Mouse (Mus musculus): ENCODE measurements at regions not wholly inside any gene's neighbourhood (a gene's known extent, or its start where the extent isn't known, plus 50 kb on each side); places are given as distances from the start of the nearest gene placed in this dataset.

DNA sequence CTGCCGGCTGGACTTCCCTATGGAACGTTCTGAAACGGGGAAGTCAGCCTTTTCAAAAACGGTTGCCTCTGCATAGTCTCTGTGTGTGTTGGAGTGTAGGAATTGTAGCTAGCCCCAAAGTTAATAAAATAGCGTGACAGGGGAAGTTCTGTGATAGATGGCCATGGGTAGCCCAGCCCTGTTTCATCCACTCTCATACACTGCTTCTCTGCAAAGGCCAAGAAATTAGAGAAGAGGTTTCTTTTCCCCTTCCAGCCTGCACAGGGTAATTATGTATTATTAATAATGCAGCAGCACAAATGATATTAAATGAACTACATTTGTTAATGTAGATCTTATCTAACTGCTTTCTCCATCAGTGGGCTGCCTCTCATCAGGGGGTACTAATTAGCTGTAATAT, 311.4 kb downstream of the Ttll7 start:
- 64% methylated on average over 5 of the region's 5 CpGs for WGBS
- ATAC-seq (ENCODE audit: low FRiP score, low TSS enrichment), result no peak
- H3K27me3 ChIP-seq (ENCODE audit: insufficient read depth, low read length), result no peaks in the 10 kb centered on the region
- H3K9ac ChIP-seq (replicated peaks; ENCODE audit: low read length), result no peak overlapping the region
- H3K4me3 ChIP-seq (ENCODE audit: low read length), result no peak overlapping the region
- no peaks in the 10 kb centered on the region for H3K9me3 ChIP-seq (ENCODE audit: low read length)
- no peaks in the 10 kb centered on the region for H3K36me3 ChIP-seq (ENCODE audit: insufficient read depth, low read length)
- no peak overlapping the region for H3K27ac ChIP-seq (ENCODE audit: low read length)
- H3K4me2 ChIP-seq (replicated peaks; ENCODE audit: low read depth, low read length), result no peak overlapping the region
- no peaks in the 10 kb centered on the region for H3K4me1 ChIP-seq (ENCODE audit: insufficient read depth, low read length)

DNA sequence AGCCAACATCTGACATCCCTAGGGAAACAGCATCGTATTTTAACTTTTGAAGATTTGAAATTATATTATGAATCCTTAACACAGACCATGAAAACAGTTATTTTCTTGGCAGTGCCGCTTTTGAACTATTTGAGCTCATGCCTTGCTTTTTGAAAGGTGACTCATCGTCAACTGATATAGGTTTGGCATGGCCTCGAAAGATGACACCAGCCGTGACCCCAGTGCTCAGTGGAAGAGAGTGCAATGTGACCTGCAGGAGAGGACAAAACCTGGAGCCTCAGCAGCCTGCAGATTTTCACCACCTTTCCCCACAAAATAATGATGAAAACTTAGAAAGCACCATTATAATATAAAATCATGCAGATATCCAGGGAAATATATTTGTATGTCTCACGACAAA, 312.8 kb downstream of the Ttll7 start:
- no peak for ATAC-seq (ENCODE audit: low FRiP score, low TSS enrichment)
- Histone ChIP-seq H3K4me3 (ENCODE audit: low read length) (no peak overlapping the region), H3K27me3 (ENCODE audit: insufficient read depth, low read length) (no peaks in the 10 kb centered on the region), H3K9ac (replicated peaks; ENCODE audit: low read length) (no peak overlapping the region), H3K27ac (ENCODE audit: low read length) (no peak overlapping the region), H3K36me3 (ENCODE audit: insufficient read depth, low read length) (no peaks in the 10 kb centered on the region), H3K4me1 (ENCODE audit: insufficient read depth, low read length) (0 out of 2 replicates have a peak, but pooled peaks cover 3% of the 10 kb centered on the region), H3K9me3 (ENCODE audit: low read length) (no peaks in the 10 kb centered on the region), H3K4me2 (replicated peaks; ENCODE audit: low read depth, low read length) (no peak overlapping the region)
- WGBS, result 79% methylated on average over 6 of the region's 6 CpGs

DNA sequence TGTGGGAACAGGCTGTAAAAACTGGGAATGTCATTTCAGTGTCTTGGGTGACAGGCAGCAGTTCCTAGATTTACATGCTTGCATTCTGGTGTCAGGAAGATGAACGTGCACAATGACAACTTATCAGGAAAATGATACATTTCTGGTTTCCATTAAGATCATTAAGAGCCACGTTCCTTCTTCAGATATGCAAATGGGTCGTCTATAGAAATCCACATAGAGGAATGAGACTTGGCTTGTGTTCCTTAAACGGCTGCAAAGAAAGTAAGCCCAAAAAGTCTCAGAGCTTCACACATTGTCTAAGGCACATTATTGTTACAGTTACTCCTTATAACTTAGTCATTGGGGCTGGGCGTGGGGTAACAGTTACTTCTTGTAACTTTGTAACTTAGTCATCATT, 314.4 kb downstream of the Ttll7 start:
- Histone ChIP-seq H3K4me2 (replicated peaks; ENCODE audit: low read depth, low read length) (no peak overlapping the region), H3K9ac (replicated peaks; ENCODE audit: low read length) (no peak overlapping the region), H3K36me3 (ENCODE audit: insufficient read depth, low read length) (no peaks in the 10 kb centered on the region), H3K9me3 (ENCODE audit: low read length) (no peaks in the 10 kb centered on the region), H3K27ac (ENCODE audit: low read length) (no peak overlapping the region), H3K4me1 (ENCODE audit: insufficient read depth, low read length) (0 out of 2 replicates have a peak, but pooled peaks cover 3% of the 10 kb centered on the region), H3K27me3 (ENCODE audit: insufficient read depth, low read length) (no peaks in the 10 kb centered on the region), H3K4me3 (ENCODE audit: low read length) (no peak overlapping the region)
- 76% methylated on average over 5 of the region's 5 CpGs for WGBS
- ATAC-seq (ENCODE audit: low FRiP score, low TSS enrichment), result no peak

DNA sequence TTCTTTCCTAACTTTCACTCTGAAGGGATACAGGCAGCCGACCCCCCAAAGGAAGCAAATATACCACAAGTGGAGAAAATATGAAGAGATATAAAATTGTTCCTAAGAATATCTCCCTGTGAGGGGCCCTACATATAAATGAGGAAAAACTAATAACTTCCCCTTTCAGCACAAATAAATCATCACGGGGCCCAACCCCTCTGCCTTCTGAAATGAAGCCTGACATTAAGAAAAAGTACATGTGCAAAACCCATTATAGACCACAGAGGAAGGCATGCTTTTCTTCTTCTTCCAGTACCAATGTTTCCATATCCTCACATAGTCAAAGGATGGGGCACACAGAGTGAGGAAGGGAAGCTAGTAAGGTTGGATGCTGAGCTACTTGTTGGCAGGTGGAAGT, 317.0 kb downstream of the Ttll7 start:
- no peak overlapping the region for H3K4me3 ChIP-seq (ENCODE audit: low read length)
- no peak for ATAC-seq (ENCODE audit: low FRiP score, low TSS enrichment)
- 84% methylated on average over 2 of the region's 2 CpGs for WGBS

DNA sequence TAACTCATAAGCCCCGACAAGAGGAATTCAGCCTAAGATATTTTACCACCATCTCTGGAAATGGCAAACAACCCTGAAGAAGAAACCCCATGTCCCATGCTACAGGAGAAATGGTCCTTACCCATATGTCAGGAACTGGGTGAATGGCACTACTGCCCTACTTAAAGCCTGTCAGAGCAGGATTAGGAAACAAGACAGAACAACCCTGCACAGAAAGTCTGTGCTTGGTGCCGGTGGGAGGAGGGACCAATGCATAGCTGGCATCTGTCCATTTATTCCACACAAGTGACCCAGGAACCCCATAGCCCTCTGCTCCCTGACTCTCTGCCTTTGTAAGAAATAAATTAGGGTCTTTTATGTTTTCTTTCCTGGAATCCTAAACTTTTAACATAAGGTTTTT, 317.9 kb downstream of the Ttll7 start:
- Histone ChIP-seq H3K9me3 (ENCODE audit: low read length) (no peaks in the 10 kb centered on the region), H3K4me2 (replicated peaks; ENCODE audit: low read depth, low read length) (no peak overlapping the region), H3K4me1 (ENCODE audit: insufficient read depth, low read length) (0 out of 2 replicates have a peak, but pooled peaks cover 3% of the 10 kb centered on the region), H3K9ac (replicated peaks; ENCODE audit: low read length) (no peak overlapping the region), H3K36me3 (ENCODE audit: insufficient read depth, low read length) (no peaks in the 10 kb centered on the region), H3K4me3 (ENCODE audit: low read length) (no peak overlapping the region), H3K27me3 (ENCODE audit: insufficient read depth, low read length) (no peaks in the 10 kb centered on the region), H3K27ac (ENCODE audit: low read length) (no peak overlapping the region)
- ATAC-seq (ENCODE audit: low FRiP score, low TSS enrichment), result no peak
- WGBS, result 50% methylated on average over 2 of the region's 2 CpGs

More for the DNA sequence above, 317.0 kb downstream of the Ttll7 start:
- no peak overlapping the region for H3K4me2 ChIP-seq (replicated peaks; ENCODE audit: low read depth, low read length)
- no peaks in the 10 kb centered on the region for H3K27me3 ChIP-seq (ENCODE audit: insufficient read depth, low read length)
- no peak overlapping the region for H3K27ac ChIP-seq (ENCODE audit: low read length)
- no peaks in the 10 kb centered on the region for H3K9me3 ChIP-seq (ENCODE audit: low read length)
- no peak overlapping the region for H3K9ac ChIP-seq (replicated peaks; ENCODE audit: low read length)
- H3K36me3 ChIP-seq (ENCODE audit: insufficient read depth, low read length), result no peaks in the 10 kb centered on the region
- 0 out of 2 replicates have a peak, but pooled peaks cover 3% of the 10 kb centered on the region for H3K4me1 ChIP-seq (ENCODE audit: insufficient read depth, low read length)

DNA sequence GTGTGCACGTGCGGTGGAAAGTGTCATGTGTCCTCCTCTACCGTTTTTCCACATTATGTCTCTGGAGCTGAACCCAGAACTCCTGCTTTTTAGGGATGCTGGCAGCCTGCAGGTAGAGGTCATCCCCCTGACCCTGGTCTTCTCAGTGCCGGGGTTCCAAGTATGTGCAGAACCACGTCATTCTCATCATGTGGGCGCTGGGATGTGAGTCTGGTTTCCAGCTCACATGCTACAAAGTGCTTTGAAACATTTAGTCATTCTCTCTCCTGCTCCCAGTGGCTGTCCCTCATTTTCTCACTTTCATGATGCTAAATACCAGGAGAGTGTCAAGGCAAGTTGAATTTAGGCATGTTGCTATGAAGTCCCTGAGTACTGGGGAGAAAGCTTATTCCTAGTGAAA, 326.6 kb downstream of the Ttll7 start:
- H3K27me3 ChIP-seq (ENCODE audit: insufficient read depth, low read length), result no peaks in the 10 kb centered on the region
- H3K4me3 ChIP-seq (ENCODE audit: low read length), result no peak overlapping the region
- 73% methylated on average over 6 of the region's 6 CpGs for WGBS
- no peak overlapping the region for H3K9ac ChIP-seq (replicated peaks; ENCODE audit: low read length)
- no peaks in the 10 kb centered on the region for H3K9me3 ChIP-seq (ENCODE audit: low read length)
- no peak for ATAC-seq (ENCODE audit: low FRiP score, low TSS enrichment)
- H3K27ac ChIP-seq (ENCODE audit: low read length), result no peak overlapping the region
- H3K4me2 ChIP-seq (replicated peaks; ENCODE audit: low read depth, low read length), result no peak overlapping the region
- no peaks in the 10 kb centered on the region for H3K36me3 ChIP-seq (ENCODE audit: insufficient read depth, low read length)
- H3K4me1 ChIP-seq (ENCODE audit: insufficient read depth, low read length), result peaks cover 11% of the 10 kb centered on the region

DNA sequence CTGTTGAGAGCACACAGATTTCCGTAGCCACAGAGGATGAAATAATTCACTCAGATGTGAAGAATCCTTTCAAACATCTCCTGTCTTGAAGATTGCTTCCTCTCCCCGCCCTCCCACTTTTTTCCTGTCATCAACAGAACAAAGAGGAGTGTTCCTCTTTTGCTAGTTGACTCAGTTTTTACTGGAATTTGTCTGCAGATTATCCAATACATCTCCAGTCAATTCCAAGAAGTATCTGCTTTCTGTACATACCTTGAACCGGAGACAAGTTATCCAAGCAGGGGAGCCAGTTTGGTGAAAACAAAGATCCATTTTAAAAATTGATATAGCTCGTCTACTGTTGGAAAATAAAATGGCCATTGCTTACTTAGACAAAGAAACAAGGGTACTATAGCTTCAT, 328.5 kb downstream of the Ttll7 start:
- 71% methylated on average over 4 of the region's 4 CpGs for WGBS

DNA sequence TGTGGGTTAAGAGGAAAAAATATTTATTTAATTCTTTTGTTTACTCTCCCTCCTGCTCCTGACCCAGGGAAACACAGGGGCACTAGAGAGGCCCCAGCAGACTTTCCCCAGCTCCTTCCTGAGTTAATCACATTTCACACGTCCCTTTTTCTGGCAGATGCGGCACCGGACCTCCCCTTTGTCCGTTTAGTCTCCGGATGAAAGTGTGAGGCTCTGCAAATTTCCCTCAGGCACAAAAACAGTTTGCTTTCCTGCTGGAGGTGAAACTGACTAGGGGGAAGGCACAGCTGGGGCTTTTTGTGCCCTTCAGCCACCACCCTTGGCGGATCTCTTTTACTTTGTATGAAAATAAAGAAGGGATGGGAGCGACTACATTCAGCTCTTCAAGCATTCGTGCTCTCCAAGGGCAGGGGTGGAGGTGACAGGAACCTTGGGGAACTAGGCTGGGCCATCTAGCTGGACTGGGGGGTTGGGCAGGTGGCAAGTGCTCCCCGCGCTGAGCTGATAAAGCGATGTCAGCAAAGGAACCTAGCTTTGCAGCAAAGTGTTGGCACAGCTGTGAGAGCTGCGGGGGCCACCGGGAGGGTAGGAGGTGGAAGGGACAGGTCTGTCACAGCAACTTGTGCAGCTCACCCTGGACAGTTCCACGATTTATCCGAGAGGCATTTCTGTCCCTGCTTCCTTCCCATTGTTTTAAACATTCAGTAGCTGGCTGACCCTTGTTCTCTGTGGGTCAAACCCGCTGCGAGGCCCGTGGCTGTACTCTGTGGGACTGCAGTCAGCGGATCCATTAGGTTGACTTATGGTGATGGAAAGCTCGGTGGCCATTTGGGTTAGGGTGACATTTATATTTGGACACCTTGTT, 329.6 kb downstream of the Ttll7 start:
- H3K9me3 ChIP-seq (ENCODE audit: low read length), result no peaks in the 10 kb centered on the region
- no peak overlapping the region for H3K9ac ChIP-seq (replicated peaks; ENCODE audit: low read length)
- H3K27me3 ChIP-seq (ENCODE audit: insufficient read depth, low read length), result no peaks in the 10 kb centered on the region
- no peaks in the 10 kb centered on the region for H3K36me3 ChIP-seq (ENCODE audit: insufficient read depth, low read length)
- ATAC-seq (ENCODE audit: low FRiP score, low TSS enrichment), result peak; percentile 77
- 3% methylated on average over 20 of the region's 20 CpGs for WGBS
- no peak overlapping the region; the same call in 1 of the 2 replicates for H3K4me3 ChIP-seq (ENCODE audit: low read length)
- peak overlapping the region; percentile 35 for H3K4me2 ChIP-seq (replicated peaks; ENCODE audit: low read depth, low read length)
- peaks cover 11% of the 10 kb centered on the region for H3K4me1 ChIP-seq (ENCODE audit: insufficient read depth, low read length)
- H3K27ac ChIP-seq (ENCODE audit: low read length), result peak overlapping the region; percentile 39; the same call in 1 of the 2 replicates

More for the DNA sequence above, 328.5 kb downstream of the Ttll7 start:
- Histone ChIP-seq H3K27me3 (ENCODE audit: insufficient read depth, low read length) (no peaks in the 10 kb centered on the region), H3K9ac (replicated peaks; ENCODE audit: low read length) (no peak overlapping the region), H3K4me2 (replicated peaks; ENCODE audit: low read depth, low read length) (no peak overlapping the region), H3K4me3 (ENCODE audit: low read length) (no peak overlapping the region), H3K9me3 (ENCODE audit: low read length) (no peaks in the 10 kb centered on the region), H3K27ac (ENCODE audit: low read length) (no peak overlapping the region), H3K4me1 (ENCODE audit: insufficient read depth, low read length) (peaks cover 11% of the 10 kb centered on the region), H3K36me3 (ENCODE audit: insufficient read depth, low read length) (no peaks in the 10 kb centered on the region)
- no peak for ATAC-seq (ENCODE audit: low FRiP score, low TSS enrichment)

DNA sequence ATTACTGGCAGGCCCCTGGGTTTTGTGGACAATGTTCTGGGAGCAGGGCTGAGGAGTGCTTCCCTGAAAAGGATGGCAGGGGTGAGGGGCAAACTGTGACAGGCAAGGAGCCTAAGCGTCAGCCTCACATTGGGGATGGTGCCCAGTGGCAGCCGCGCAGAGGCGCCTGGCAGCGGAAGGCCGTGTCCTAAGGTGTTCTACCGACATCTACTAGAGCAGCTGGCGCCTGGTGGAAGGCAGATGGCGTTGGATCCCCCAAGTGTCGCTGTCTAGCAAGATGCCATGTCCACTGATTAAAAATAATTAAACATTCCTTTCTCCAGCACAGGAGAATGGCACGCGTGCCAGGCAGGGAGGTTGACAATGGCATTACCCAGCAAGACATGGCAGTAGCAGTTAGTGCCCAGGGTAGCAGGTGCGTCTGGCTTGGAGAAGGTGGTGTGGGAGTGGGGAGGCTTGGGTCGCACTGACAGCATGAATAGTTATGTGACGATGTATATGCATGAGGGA, 330.3 kb downstream of the Ttll7 start:
- Histone ChIP-seq H3K36me3 (ENCODE audit: insufficient read depth, low read length) (no peaks in the 10 kb centered on the region), H3K9me3 (ENCODE audit: low read length) (no peaks in the 10 kb centered on the region), H3K4me1 (ENCODE audit: insufficient read depth, low read length) (peaks cover 11% of the 10 kb centered on the region), H3K9ac (replicated peaks; ENCODE audit: low read length) (no peak overlapping the region), H3K4me3 (ENCODE audit: low read length) (no peak overlapping the region), H3K27ac (ENCODE audit: low read length) (no peak overlapping the region), H3K4me2 (replicated peaks; ENCODE audit: low read depth, low read length) (0 out of 2 replicates have a peak overlapping the region, but pooled peaks have one; percentile 35), H3K27me3 (ENCODE audit: insufficient read depth, low read length) (no peaks in the 10 kb centered on the region)
- 45% methylated on average over 15 of the region's 15 CpGs for WGBS
- peak; percentile 64; the same call in 1 of the 2 replicates for ATAC-seq (ENCODE audit: low FRiP score, low TSS enrichment)

DNA sequence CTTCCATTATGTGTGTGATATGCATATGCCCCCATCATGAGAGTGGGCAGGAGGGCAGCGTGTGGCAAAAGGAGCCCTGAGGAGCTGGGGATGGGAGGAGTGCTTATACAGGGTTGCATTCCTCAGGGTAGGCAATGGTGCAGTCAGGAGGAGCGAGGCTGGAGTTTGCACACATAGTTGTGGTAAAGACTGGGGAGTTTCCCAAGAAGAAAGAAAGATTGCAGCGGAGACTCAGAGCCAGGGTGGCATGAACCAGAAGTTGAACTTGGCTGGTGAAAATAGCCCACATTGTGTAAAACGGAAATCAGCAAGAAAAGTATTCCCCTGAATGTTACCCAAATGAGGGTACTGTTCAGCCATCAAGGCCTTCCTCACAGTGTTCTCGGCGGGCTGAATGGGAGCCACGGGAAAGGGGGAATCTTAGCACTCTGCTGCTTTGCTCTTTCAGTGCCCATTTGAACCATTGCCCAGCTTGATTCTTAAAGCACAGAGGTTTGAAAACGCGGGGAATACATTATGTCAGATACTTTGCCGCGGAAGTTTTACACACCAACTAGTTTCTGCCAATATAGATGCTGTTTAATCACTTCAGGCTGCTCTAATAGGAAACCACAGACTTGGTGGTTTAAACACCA, 331.6 kb downstream of the Ttll7 start:
- WGBS, result 82% methylated on average over 11 of the region's 11 CpGs
- Histone ChIP-seq H3K4me1 (ENCODE audit: insufficient read depth, low read length) (peaks cover 11% of the 10 kb centered on the region), H3K36me3 (ENCODE audit: insufficient read depth, low read length) (no peaks in the 10 kb centered on the region), H3K9me3 (ENCODE audit: low read length) (no peaks in the 10 kb centered on the region), H3K4me2 (replicated peaks; ENCODE audit: low read depth, low read length) (no peak overlapping the region), H3K4me3 (ENCODE audit: low read length) (no peak overlapping the region), H3K9ac (replicated peaks; ENCODE audit: low read length) (no peak overlapping the region), H3K27ac (ENCODE audit: low read length) (no peak overlapping the region), H3K27me3 (ENCODE audit: insufficient read depth, low read length) (no peaks in the 10 kb centered on the region)
- no peak for ATAC-seq (ENCODE audit: low FRiP score, low TSS enrichment)

All from kidney, embryonic 16.5 days (tissue).